Mouse (Mus musculus) kidney, postnatal 0 days (tissue): ENCODE results near the gene Mast4. TPM values are rescaled to one million over a fixed set of nuclear protein-coding genes. Genes with fewer than 3 reads are reported as not detected.

Experiments
- ATAC-seq: fragments of 200-750 bp; cut with Nextera tagmentation; replicated peaks from 2 replicates; pipeline ENCODE4 v1.8.0; 2017; ENCODE audit warnings: low read depth, moderate number of reproducible peaks, moderate TSS enrichment, moderate library complexity; ENCODE audit not compliant: low FRiP score
- DNase-seq: peaks from one replicate; pipeline ENCODE4 v3.0.0-alpha.2; 2016; ENCODE audit warnings: low spot score
- H3K27ac ChIP-seq: fragments of 300-500 bp; sonication (generic); 2 replicates; pipeline ENCODE4 v1.5.1; 2014; ENCODE audit warnings: mild to moderate bottlenecking
- H3K27me3 ChIP-seq: fragments of 300-500 bp; sonication (generic); 2 replicates; pipeline ENCODE4 v1.6.1; 2014; ENCODE audit warnings: low read length, mixed read lengths; ENCODE audit not compliant: insufficient read depth
- H3K36me3 ChIP-seq: fragments of 300-500 bp; sonication (generic); 2 replicates; pipeline ENCODE4 v1.6.1; 2014; ENCODE audit warnings: low read length, mixed read lengths; ENCODE audit not compliant: insufficient read depth
- H3K4me1 ChIP-seq: fragments of 300-500 bp; sonication (generic); replicated peaks from 2 replicates; pipeline ENCODE4 v1.6.1; 2014; ENCODE audit warnings: antibody characterized with exemption, low read length, mixed read lengths; ENCODE audit not compliant: insufficient read depth
- H3K4me2 ChIP-seq: fragments of 300-500 bp; sonication (generic); 2 replicates; pipeline ENCODE4 v1.6.1; 2014; ENCODE audit warnings: mild to moderate bottlenecking, low read length, moderate library complexity, mixed read lengths
- H3K4me3 ChIP-seq: fragments of 300-500 bp; sonication (generic); replicated peaks from 2 replicates; pipeline ENCODE4 v1.5.1; 2014; ENCODE audit warnings: low read depth, low read length
- H3K9ac ChIP-seq: fragments of 300-500 bp; sonication (generic); 2 replicates; pipeline ENCODE4 v1.6.1; 2014; ENCODE audit warnings: low read depth, low read length
- H3K9me3 ChIP-seq: fragments of 300-500 bp; sonication (generic); replicated peaks from 2 replicates; pipeline ENCODE4 v1.6.1; 2016; ENCODE audit warnings: low read length, inconsistent platforms, mixed read lengths
- CTCF ChIP-seq: IDR thresholded peaks from 2 replicates; pipeline ENCODE4 v1.5.1; 2016; ENCODE audit warnings: antibody characterized with exemption, low read depth, mild to moderate bottlenecking, moderate library complexity
- WGBS: fragments of 180-500 bp; shearing (Covaris S2); extraction: QIAGEN DNeasy Blood & Tissue Kit; methylation state at CpG from one replicate; pipeline ENCODE4 v1.1.7; 2014; 5-methylcytosine and 5-hydroxymethylcytosine counted together
- polyA plus RNA-seq: library from polyadenylated mRNA; unstranded; fragments of >200 nt; fragmentation: Nextera tagmentation; extraction: Ambion mirVana; gene quantifications from 2 replicates; pipeline ENCODE4 v1.2.1, GENCODE M21; 2015

Gene Mast4
- polyA plus RNA-seq, 1 experiment from 2014 or later: 10.6 TPM

GRCm38 (mm10) chr13:102773169-102773568 lies 561.1 kb downstream of the Mast4 start:
- 87% methylated on average over 9 of the region's 9 CpGs for WGBS
- Histone ChIP-seq H3K9me3 (no peaks in the 10 kb centered on the region), H3K27me3 (no peaks in the 10 kb centered on the region), H3K4me3 (no peak overlapping the region), H3K4me1 (no peaks in the 10 kb centered on the region), H3K27ac (no peak overlapping the region), H3K9ac (no peak overlapping the region), H3K4me2 (no peak overlapping the region), H3K36me3 (peaks cover 11% of the 10 kb centered on the region; the same call in 1 of the 2 replicates)
- DNase-seq: no peak
- no peak for TF ChIP-seq CTCF
- no peak for ATAC-seq

GRCm38 (mm10) chr13:102770194-102770593 lies 564.1 kb downstream of the Mast4 start:
- 36% methylated on average over 8 of the region's 8 CpGs for WGBS
- no peak for TF ChIP-seq CTCF
- Histone ChIP-seq H3K27ac (no peak overlapping the region), H3K4me1 (no peaks in the 10 kb centered on the region), H3K36me3 (peaks cover 11% of the 10 kb centered on the region; the same call in 1 of the 2 replicates), H3K27me3 (no peaks in the 10 kb centered on the region), H3K9ac (no peak overlapping the region), H3K4me3 (no peak overlapping the region), H3K4me2 (no peak overlapping the region), H3K9me3 (no peaks in the 10 kb centered on the region)
- ATAC-seq: no peak
- peak; percentile 37 for DNase-seq

GRCm38 (mm10) chr13:102768512-102768911 lies 565.8 kb downstream of the Mast4 start:
- no peak overlapping the region for H3K27ac ChIP-seq
- no peak for ATAC-seq
- H3K9me3 ChIP-seq: no peaks in the 10 kb centered on the region
- no peak overlapping the region for H3K4me2 ChIP-seq
- H3K27me3 ChIP-seq: no peaks in the 10 kb centered on the region
- DNase-seq: no peak
- no peak for TF ChIP-seq CTCF
- H3K36me3 ChIP-seq: 0 out of 2 replicates have a peak, but pooled peaks cover 8% of the 10 kb centered on the region
- 88% methylated on average over 11 of the region's 11 CpGs for WGBS
- H3K4me3 ChIP-seq: no peak overlapping the region
- H3K4me1 ChIP-seq: no peaks in the 10 kb centered on the region
- no peak overlapping the region for H3K9ac ChIP-seq

GRCm38 (mm10) chr13:102767110-102767509 lies 567.2 kb downstream of the Mast4 start:
- ATAC-seq: no peak
- H3K4me2 ChIP-seq: no peak overlapping the region
- H3K27ac ChIP-seq: no peak overlapping the region
- no peaks in the 10 kb centered on the region for H3K4me1 ChIP-seq
- 56% methylated on average over 7 of the region's 7 CpGs for WGBS
- H3K9me3 ChIP-seq: no peaks in the 10 kb centered on the region
- DNase-seq: no peak
- no peaks in the 10 kb centered on the region for H3K27me3 ChIP-seq
- H3K9ac ChIP-seq: no peak overlapping the region
- H3K4me3 ChIP-seq: no peak overlapping the region
- no peak for TF ChIP-seq CTCF
- 0 out of 2 replicates have a peak, but pooled peaks cover 5% of the 10 kb centered on the region for H3K36me3 ChIP-seq

- ATAC-seq: no peak
- no peak overlapping the region for H3K27ac ChIP-seq
- no peak overlapping the region for H3K4me3 ChIP-seq
- TF ChIP-seq CTCF: no peak
- WGBS: 96% methylated on average over 11 of the region's 11 CpGs
- H3K4me2 ChIP-seq: no peak overlapping the region
- H3K4me1 ChIP-seq: no peaks in the 10 kb centered on the region
- H3K9me3 ChIP-seq: no peaks in the 10 kb centered on the region
- DNase-seq: no peak
- H3K27me3 ChIP-seq: no peaks in the 10 kb centered on the region
- H3K36me3 ChIP-seq: 0 out of 2 replicates have a peak, but pooled peaks cover 5% of the 10 kb centered on the region
- H3K9ac ChIP-seq: no peak overlapping the region
Measured at GRCm38 (mm10) chr13:102765216-102765615, 569.1 kb downstream of the Mast4 start.

GRCm38 (mm10) chr13:102764218-102764617 lies 570.1 kb downstream of the Mast4 start:
- no peak overlapping the region for H3K4me3 ChIP-seq
- DNase-seq: no peak
- no peaks in the 10 kb centered on the region for H3K27me3 ChIP-seq
- no peaks in the 10 kb centered on the region for H3K9me3 ChIP-seq
- H3K4me1 ChIP-seq: no peaks in the 10 kb centered on the region
- H3K36me3 ChIP-seq: 0 out of 2 replicates have a peak, but pooled peaks cover 7% of the 10 kb centered on the region
- ATAC-seq: no peak
- WGBS: 81% methylated on average over 1 of the region's 1 CpGs
- H3K4me2 ChIP-seq: no peak overlapping the region
- H3K9ac ChIP-seq: no peak overlapping the region
- TF ChIP-seq CTCF: no peak
- H3K27ac ChIP-seq: no peak overlapping the region

- Histone ChIP-seq H3K27me3 (no peaks in the 10 kb centered on the region), H3K9me3 (no peaks in the 10 kb centered on the region), H3K4me3 (no peak overlapping the region), H3K36me3 (peaks cover 23% of the 10 kb centered on the region), H3K9ac (no peak overlapping the region), H3K27ac (no peak overlapping the region), H3K4me1 (no peaks in the 10 kb centered on the region), H3K4me2 (no peak overlapping the region)
- no peak for TF ChIP-seq CTCF
- ATAC-seq: no peak
- DNase-seq: no peak
- WGBS: 88% methylated on average over 10 of the region's 10 CpGs
Measured at GRCm38 (mm10) chr13:102762203-102762602, 572.1 kb downstream of the Mast4 start.
